Mouse (Mus musculus) kidney, postnatal 10 days (tissue): ENCODE results near the gene Coq9.

ENCODE experiments used
- DNase-seq: peaks from one replicate; pipeline ENCODE4 v3.0.0; 2021; ENCODE audit warnings: mixed read lengths

The Coq9 gene

DNA sequence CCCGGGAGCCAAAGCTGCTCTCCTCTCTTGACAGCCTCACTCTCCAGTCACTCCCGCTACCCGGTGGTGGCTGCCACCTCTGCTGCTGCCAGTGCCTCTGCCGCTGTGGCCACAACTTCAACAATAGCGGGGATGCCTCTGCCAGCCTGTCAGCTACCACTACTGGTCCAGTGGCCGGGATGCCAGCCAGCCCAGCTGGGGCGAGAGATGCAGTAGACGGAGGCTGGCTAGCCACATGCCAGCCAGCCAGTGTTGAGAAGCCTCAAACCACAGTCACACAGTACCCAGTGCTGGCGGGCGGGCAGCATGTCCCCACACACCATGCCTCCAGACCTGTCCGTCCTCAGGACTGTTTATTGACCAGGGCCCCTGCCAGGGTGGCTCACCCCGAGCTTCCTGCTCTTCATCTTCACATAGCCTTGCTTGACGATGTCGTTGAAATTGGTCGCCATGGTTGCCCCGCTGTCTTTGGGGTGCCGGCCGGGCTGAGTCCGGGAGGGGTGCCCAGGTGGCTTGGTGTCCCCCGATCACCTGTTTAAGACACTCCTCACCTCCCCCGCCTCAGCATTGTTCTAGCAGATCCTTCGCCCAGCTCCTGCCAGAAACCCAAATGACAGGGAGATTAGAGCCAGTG is 32.5 kb downstream of the Coq9 start:
- DNase-seq = peak; percentile 50

GRCm38 (mm10) chr8:94871108-94871894 is 33.2 kb downstream of the Coq9 start:
- peak; percentile 85 for DNase-seq

DNA sequence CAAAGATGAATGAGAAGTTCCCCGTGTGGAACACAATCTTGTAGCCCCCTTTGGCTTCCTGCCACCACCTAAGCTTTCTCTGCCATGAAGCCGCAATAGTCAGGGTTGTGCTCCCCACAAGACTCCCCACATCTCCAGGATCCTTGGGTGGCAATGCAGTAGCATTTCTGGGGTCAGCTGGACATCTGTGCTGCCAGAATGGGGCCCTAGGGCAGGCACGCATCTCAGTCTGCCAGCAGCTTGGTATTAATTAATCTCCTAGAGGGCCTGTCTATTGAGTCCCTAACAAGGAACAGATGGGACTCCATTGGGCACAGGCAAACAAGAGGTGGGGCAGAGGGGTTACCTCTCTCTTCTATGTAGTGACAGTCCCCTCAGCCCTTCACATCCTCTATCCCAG is 34.0 kb downstream of the Coq9 start:
- DNase-seq = peak; percentile 32

- DNase-seq = no peak
Observed at GRCm38 (mm10) chr8:94872576-94872975, 34.5 kb downstream of the Coq9 start.

- peak; percentile 87 for DNase-seq
Observed at GRCm38 (mm10) chr8:94874358-94874757, 36.2 kb downstream of the Coq9 start.

DNA sequence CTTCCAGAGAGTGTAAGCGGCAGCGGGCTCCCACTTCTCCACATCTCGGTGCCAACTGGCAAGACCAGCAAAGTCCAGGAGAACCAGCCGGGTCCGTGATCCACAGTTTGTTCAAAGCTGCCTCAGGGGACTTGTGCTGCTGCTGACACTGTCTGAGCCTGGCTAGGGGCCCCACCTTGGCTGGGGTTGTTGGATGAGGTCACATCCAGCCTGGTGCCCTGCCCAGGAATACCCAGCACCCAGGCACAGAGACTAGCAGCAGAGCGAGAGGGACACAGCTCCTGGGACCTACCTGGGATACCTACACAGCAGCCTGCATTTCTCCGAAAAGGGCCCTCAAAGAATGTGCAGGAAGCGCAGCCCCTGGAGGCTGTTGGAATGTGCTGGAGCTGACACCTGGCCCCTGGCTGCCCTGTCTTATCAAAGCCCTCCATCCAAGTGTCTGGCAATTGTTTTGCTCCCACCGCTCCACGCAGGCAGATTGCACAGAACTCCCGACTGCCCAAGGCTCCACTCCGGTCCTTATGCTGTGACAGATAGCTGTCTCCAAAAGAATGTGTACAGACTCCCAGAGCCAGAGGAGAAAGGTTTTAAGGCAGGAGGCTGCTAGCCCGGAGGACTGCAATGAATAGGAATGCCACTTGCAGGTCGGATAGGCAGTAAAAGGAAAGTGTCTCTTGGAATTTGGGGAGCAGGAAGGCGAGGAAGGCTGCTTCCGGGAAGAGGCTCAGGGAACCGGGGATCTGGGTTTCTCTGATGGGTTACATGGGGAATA is 37.2 kb downstream of the Coq9 start:
- DNase-seq = peak; percentile 39

GRCm38 (mm10) chr8:94875871-94876150 is 37.7 kb downstream of the Coq9 start:
- DNase-seq = no peak

DNA sequence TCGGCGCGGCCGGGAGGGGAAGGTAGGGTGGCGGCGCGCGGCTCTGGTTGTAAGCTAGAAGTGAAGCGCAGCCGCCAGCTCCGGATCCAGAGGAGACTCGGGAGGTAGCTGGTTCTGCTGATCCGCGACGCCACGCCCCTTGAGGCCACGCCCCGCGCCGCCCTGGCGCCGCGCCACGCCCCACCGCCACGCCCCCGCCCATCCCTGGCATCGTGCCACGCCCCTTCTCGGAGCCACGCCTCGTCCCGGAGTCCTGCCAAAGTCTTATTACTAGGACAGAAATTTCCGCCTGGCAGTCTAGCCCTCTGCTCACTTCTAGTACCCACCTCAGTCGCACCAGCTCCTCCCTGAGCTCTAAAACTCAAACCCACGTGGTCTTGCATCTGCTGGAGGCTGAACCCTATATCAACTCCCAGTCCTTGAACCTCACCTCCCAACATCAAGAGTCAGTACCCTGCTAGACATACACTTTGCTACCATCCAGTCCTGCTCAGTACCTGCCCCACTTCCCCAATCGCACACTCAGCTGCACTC is 38.1 kb downstream of the Coq9 start, which contains the start of gene Dok4:
TSS of gene Dok4 (minus strand) at position 134 of the 534 bp plus-strand sequence.
- DNase-seq = peak; percentile 97

DNA sequence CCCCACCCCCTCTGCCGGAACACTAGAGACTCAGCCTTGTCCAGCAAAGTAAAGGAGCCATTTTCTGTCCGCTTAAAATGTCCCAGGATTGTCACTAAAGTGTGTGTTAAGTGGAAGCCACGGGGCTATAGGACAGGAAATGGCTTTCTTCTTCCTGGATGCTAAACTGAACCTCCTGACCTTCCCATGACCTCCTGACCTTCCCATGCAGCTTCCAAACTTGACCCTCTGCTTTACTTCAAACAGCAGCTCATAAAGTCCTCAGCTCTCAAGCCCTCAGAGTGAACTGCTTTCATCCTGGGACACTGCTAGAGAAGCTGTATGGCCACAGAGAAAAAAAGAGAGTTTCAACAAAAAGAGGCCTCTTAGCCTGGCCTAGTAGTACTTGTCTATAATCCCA is 38.7 kb downstream of the Coq9 start:
- no peak for DNase-seq

DNA sequence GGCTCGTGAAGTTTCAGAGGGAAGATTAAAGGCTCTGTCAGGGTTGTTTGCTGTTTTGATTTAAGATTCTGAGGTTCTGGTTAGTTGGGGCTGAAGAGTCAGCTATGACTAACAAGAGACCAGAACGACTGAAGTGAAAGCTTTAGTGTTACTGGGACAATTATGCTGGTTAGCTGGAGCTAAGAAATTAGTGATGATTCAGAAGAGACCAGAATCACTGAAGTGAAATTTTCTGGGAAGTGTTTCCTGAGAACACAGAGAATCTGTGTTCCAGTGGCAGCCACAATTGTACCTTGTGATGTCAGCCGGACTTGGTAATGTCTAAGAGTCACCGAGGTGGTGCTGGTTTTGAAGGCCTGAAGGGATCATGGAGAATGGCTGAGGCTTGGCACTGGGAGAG is 42.6 kb downstream of the Coq9 start:
- no peak for DNase-seq

GRCm38 (mm10) chr8:94888383-94889036 is 50.4 kb downstream of the Coq9 start:
- DNase-seq = no peak

GRCm38 (mm10) chr8:94892917-94893316 is 54.8 kb downstream of the Coq9 start:
- DNase-seq = peak; percentile 44

DNA sequence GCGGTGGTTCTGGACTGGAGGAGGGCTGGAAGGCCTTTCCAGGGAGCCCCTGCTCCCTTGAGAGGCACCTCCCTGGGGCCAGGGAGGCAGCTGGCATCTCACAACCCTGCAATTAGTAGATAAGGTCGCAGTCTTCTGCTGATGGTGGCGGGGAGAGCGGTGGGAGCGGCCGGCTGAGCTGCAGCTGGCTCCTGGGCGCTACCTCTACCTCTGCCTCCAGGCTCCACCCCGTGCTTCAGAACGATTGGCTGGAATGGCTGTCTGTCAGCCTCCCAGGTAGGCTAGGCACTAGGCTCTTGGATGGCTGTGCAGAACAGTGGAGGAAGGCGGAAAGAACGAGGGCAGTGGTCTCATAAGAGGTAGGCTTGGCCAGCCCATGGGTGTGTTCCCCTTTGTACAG is 61.1 kb downstream of the Coq9 start:
- peak; percentile 70 for DNase-seq

DNA sequence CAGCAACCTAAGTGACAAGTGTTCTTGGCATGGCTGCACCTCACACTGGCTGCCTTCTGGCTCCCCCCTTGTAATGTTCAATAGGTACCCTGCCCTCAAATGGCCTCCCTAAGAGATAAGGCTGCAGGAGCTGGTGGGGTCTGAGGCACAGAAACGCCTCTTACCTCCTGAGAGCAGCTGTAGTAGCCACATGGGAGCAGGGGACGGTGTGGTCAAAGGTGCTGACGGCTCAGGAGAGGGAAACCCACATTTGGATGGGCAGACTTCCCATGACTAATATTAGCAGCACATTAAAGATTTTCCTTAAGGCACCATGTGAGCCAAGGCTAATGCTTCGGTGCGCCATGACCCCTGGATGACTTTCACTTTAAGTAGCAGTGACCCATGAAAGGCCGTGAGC is 62.5 kb downstream of the Coq9 start:
- DNase-seq = no peak

DNA sequence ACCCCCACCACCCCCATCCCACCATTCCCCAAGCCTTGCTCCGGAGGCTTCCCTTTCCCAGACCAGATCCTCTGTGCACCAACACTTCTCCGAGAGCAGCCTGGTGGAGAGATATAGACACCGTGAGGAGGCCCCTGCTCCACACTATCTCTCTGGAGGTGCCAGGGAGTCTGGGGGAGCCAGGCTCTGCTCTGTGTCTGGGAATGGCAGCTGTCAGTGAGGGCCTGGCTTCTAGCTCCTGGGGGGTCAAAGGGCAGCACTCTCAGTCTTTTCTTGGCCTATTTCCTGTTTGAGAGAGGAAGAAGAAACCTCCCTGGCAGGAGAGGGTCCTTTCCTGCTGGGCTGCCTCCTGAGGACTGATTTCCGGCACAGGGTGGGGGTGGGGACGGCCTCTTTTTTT is 62.9 kb downstream of the Coq9 start:
- DNase-seq = peak; percentile 42

DNA sequence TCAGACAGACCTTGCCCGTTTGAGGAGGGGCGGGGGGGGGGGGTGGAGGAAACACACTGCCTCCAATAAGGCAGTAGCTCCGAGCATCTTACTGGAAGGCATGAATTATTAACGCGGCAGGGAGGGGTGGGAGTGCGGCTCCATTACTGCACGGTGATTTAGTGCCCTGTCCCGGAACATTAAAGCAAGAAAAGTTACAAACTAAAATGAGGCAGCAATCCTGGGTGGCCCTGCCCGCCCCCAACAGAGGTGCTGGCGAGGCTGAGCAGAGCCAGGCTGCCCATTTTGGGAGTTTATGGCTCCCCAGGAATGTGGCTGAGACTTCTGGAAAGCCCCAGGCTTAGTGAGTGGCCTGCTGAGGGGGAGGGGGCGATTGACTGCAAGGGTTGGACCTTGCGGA is 65.6 kb downstream of the Coq9 start:
- peak; percentile 62 for DNase-seq
